In the genomic region with DNA sequence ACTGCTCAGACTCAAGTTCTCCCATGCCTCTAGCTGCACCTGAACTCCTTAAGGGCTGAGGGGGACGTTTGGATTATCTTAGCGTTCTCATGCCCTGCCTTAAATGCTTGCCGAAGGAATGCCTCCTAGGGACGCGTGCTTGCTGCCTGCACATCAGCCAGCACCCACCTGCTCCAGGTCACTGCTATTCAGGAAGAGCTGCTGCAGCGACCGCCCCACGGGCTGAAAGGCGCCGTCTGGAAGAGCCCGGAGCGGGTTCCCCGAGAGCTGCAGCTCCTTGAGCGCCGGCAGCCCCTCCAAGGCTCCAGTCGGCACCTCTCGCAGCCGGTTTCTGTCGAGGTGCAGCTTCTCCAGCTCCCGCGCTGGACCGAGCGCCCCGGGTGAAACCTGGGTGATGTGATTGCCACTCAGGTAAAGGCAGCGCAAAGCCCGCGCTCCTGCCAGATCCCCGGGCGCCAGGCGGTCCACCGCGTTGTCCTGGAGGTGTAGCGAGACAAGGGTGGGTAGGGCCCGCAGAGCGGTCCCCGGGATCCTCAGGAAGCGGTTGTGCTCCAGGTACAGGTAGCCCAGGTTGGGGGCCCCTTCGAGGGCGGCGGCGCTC, we compare ENCODE assay signal across 8 mouse cellular contexts. TPM values are rescaled to one million over a fixed set of nuclear protein-coding genes. Genes with fewer than 3 reads are reported as not detected.
DNase-seq lines count a peak whose midpoint lies in the region; ATAC-seq and TF ChIP-seq lines count a peak whose summit lies in the region.

No protein-coding gene starts in this region.

- 1% methylated on average over 41 of the region's 41 CpGs for WGBS in kidney, postnatal 0 days
- 5% methylated on average over 41 of the region's 41 CpGs for WGBS in embryonic facial prominence, embryonic 10.5 days
- 4% methylated on average over 41 of the region's 41 CpGs for WGBS in hindbrain, embryonic 15.5 days
- 3% methylated on average over 38 of the region's 41 CpGs for whole genome bisulfite sequencing in midbrain, postnatal 0 days

- no peak; the same call in 1 of the 2 replicates for ATAC-seq in kidney, postnatal 0 days (replicated peaks; ENCODE audit: low FRiP score, low read depth)
- no peak; the same call in 1 of the 2 replicates for ATAC-seq in hindbrain, embryonic 15.5 days (ENCODE audit: low FRiP score, low read depth)
- peak; percentile 15; the same call in 1 of the 2 replicates for ATAC-seq in midbrain, postnatal 0 days (ENCODE audit: low FRiP score)
- ATAC-seq in cerebellum, adult (ENCODE audit: insufficient number of reproducible peaks, low FRiP score, low TSS enrichment): no peak

- DNase-seq in kidney, postnatal 0 days (ENCODE audit: low spot score): no peak
- DNase-seq in kidney, adult 18-20 months: no peak
- DNase-seq in embryonic facial prominence, embryonic 10.5 days (ENCODE audit: low spot score): no peak
- no peak for DNase-seq in midbrain, postnatal 0 days (ENCODE audit: low spot score)
- no peak for DNase-seq in retina, embryonic 14.5 days (ENCODE audit: low spot score)
- no peak for DNase-seq in layer of hippocampus, adult 9-10 months (ENCODE audit: low spot score)

- no peaks in the 10 kb centered on the region for H3K9me3 ChIP-seq in kidney, postnatal 0 days (replicated peaks; ENCODE audit: low read length)
- H3K9me3 ChIP-seq in embryonic facial prominence, embryonic 10.5 days: no peaks in the 10 kb centered on the region
- no peaks in the 10 kb centered on the region for H3K9me3 ChIP-seq in hindbrain, embryonic 15.5 days
- H3K9me3 ChIP-seq in midbrain, postnatal 0 days (ENCODE audit: low read length): no peaks in the 10 kb centered on the region

- peak overlapping the region; percentile 19; the same call in 1 of the 2 replicates for H3K27ac ChIP-seq in kidney, postnatal 0 days
- peak overlapping the region; percentile 83; the same call in 1 of the 2 replicates for H3K27ac ChIP-seq in embryonic facial prominence, embryonic 10.5 days (replicated peaks)
- peak overlapping the region; percentile 72 for H3K27ac ChIP-seq in hindbrain, embryonic 15.5 days (replicated peaks)
- H3K27ac ChIP-seq in midbrain, postnatal 0 days (ENCODE audit: low read depth, low read length): peak overlapping the region; percentile 81

- peak overlapping the region; percentile 78 for H3K9ac ChIP-seq in kidney, postnatal 0 days (ENCODE audit: low read depth, low read length)
- H3K9ac ChIP-seq in hindbrain, embryonic 15.5 days: peak overlapping the region; percentile 82
- H3K9ac ChIP-seq in midbrain, postnatal 0 days (replicated peaks; ENCODE audit: low read length, poor library complexity, severe bottlenecking): peak overlapping the region; percentile 94

- TF ChIP-seq CTCF in kidney, postnatal 0 days (IDR thresholded peaks at IDR 0.05; ENCODE audit: low read depth): no peak
- no peak for TF ChIP-seq CTCF in midbrain, postnatal 0 days (IDR thresholded peaks at IDR 0.05)

- peak overlapping the region; percentile 98 for H3K4me2 ChIP-seq in kidney, postnatal 0 days (ENCODE audit: low read length)
- peak overlapping the region; percentile 87 for H3K4me2 ChIP-seq in hindbrain, embryonic 15.5 days
- H3K4me2 ChIP-seq in midbrain, postnatal 0 days (ENCODE audit: low read depth, low read length, poor library complexity, severe bottlenecking): peak overlapping the region; percentile 91

- peaks cover 14% of the 10 kb centered on the region for H3K27me3 ChIP-seq in kidney, postnatal 0 days (ENCODE audit: insufficient read depth, low read length)
- peaks cover 62% of the 10 kb centered on the region for H3K27me3 ChIP-seq in embryonic facial prominence, embryonic 10.5 days (replicated peaks; ENCODE audit: low read depth, poor library complexity, severe bottlenecking)
- H3K27me3 ChIP-seq in hindbrain, embryonic 15.5 days: peaks cover 25% of the 10 kb centered on the region
- no peaks in the 10 kb centered on the region for H3K27me3 ChIP-seq in midbrain, postnatal 0 days (ENCODE audit: insufficient read depth, low read length)

- H3K4me1 ChIP-seq in kidney, postnatal 0 days (replicated peaks; ENCODE audit: insufficient read depth, low read length): peaks cover 16% of the 10 kb centered on the region; the same call in 1 of the 2 replicates
- H3K4me1 ChIP-seq in embryonic facial prominence, embryonic 10.5 days: peaks cover 27% of the 10 kb centered on the region
- peaks cover 32% of the 10 kb centered on the region for H3K4me1 ChIP-seq in hindbrain, embryonic 15.5 days (replicated peaks)
- peaks cover 18% of the 10 kb centered on the region; the same call in 1 of the 2 replicates for H3K4me1 ChIP-seq in midbrain, postnatal 0 days (ENCODE audit: insufficient read depth, low read length)

- peak overlapping the region; percentile 52 for H3K4me3 ChIP-seq in kidney, postnatal 0 days (replicated peaks; ENCODE audit: low read depth, low read length)
- H3K4me3 ChIP-seq in embryonic facial prominence, embryonic 10.5 days: peak overlapping the region; percentile 76
- peak overlapping the region; percentile 51 for H3K4me3 ChIP-seq in hindbrain, embryonic 15.5 days
- H3K4me3 ChIP-seq in midbrain, postnatal 0 days (ENCODE audit: low read depth, low read length): peak overlapping the region; percentile 58

- H3K36me3 ChIP-seq in kidney, postnatal 0 days (ENCODE audit: insufficient read depth, low read length): no peaks in the 10 kb centered on the region
- peaks cover 9% of the 10 kb centered on the region for H3K36me3 ChIP-seq in embryonic facial prominence, embryonic 10.5 days (replicated peaks)
- H3K36me3 ChIP-seq in hindbrain, embryonic 15.5 days: 0 out of 2 replicates have a peak, but pooled peaks cover 4% of the 10 kb centered on the region
- H3K36me3 ChIP-seq in midbrain, postnatal 0 days (ENCODE audit: insufficient read depth, low read length): peaks cover 16% of the 10 kb centered on the region

RNA-seq across cellular contexts. Expression of a gene that starts 3.6 kb away (rescaled TPM):
- 5.3 and 6.4 TPM in 2 replicates for polyA plus RNA-seq in kidney, postnatal 0 days (2015; fragmentation: Nextera tagmentation; extraction: Ambion mirVana)
- 1.5 and 1.7 TPM in 2 replicates for polyA plus RNA-seq in embryonic facial prominence, embryonic 10.5 days (2016; fragmentation: Nextera tagmentation; extraction: Ambion mirVana)
- polyA plus RNA-seq in hindbrain, embryonic 15.5 days (2015; fragmentation: Nextera tagmentation; extraction: Ambion mirVana): 33.8 and 38.2 TPM in 2 replicates
- total RNA-seq in midbrain, postnatal 0 days (2014; rRNA removed): 44.6 and 61.5 TPM in 2 replicates
- 63.9 and 65.6 TPM in 2 replicates for polyA plus RNA-seq in midbrain, postnatal 0 days (2015; fragmentation: Nextera tagmentation; extraction: Ambion mirVana)

RNA-seq across cellular contexts. Expression of a gene that starts 29.8 kb away (rescaled TPM):
- polyA plus RNA-seq in kidney, postnatal 0 days (2015; fragmentation: Nextera tagmentation; extraction: Ambion mirVana): 13.5 and 16.5 TPM in 2 replicates
- 35.3 and 45.0 TPM in 2 replicates for polyA plus RNA-seq in embryonic facial prominence, embryonic 10.5 days (2016; fragmentation: Nextera tagmentation; extraction: Ambion mirVana)
- polyA plus RNA-seq in hindbrain, embryonic 15.5 days (2015; fragmentation: Nextera tagmentation; extraction: Ambion mirVana): 27.6 and 32.7 TPM in 2 replicates
- 26.6 and 28.4 TPM in 2 replicates for total RNA-seq in midbrain, postnatal 0 days (2014; rRNA removed)
- polyA plus RNA-seq in midbrain, postnatal 0 days (2015; fragmentation: Nextera tagmentation; extraction: Ambion mirVana): 27.0 and 28.9 TPM in 2 replicates

RNA-seq across cellular contexts. Expression of a gene that starts 51.4 kb away (rescaled TPM):
- 26.5 TPM in 2 replicates for polyA plus RNA-seq in kidney, postnatal 0 days (2015; fragmentation: Nextera tagmentation; extraction: Ambion mirVana)
- polyA plus RNA-seq in embryonic facial prominence, embryonic 10.5 days (2016; fragmentation: Nextera tagmentation; extraction: Ambion mirVana): 50.3 and 52.0 TPM in 2 replicates
- 47.6 and 49.8 TPM in 2 replicates for polyA plus RNA-seq in hindbrain, embryonic 15.5 days (2015; fragmentation: Nextera tagmentation; extraction: Ambion mirVana)
- 147 and 154 TPM in 2 replicates for total RNA-seq in midbrain, postnatal 0 days (2014; rRNA removed)
- polyA plus RNA-seq in midbrain, postnatal 0 days (2015; fragmentation: Nextera tagmentation; extraction: Ambion mirVana): 43.9 TPM in 2 replicates

RNA-seq across cellular contexts. Expression of a gene that starts 51.9 kb away (rescaled TPM):
- polyA plus RNA-seq in kidney, postnatal 0 days (2015; fragmentation: Nextera tagmentation; extraction: Ambion mirVana): 33.9 and 39.7 TPM in 2 replicates
- polyA plus RNA-seq in embryonic facial prominence, embryonic 10.5 days (2016; fragmentation: Nextera tagmentation; extraction: Ambion mirVana): 161 and 173 TPM in 2 replicates
- polyA plus RNA-seq in hindbrain, embryonic 15.5 days (2015; fragmentation: Nextera tagmentation; extraction: Ambion mirVana): 154 and 157 TPM in 2 replicates
- 154 and 183 TPM in 2 replicates for total RNA-seq in midbrain, postnatal 0 days (2014; rRNA removed)
- polyA plus RNA-seq in midbrain, postnatal 0 days (2015; fragmentation: Nextera tagmentation; extraction: Ambion mirVana): 142 and 146 TPM in 2 replicates

Comparison
In these comparisons a context has a peak if more than half of its experiments do, and no peak if none do; other contexts are left out.
1. H3K27ac ChIP-seq: peak in every context shown above with its lines; median percentile 83 in embryonic facial prominence, embryonic 10.5 days; 81 in midbrain, postnatal 0 days; 72 in hindbrain, embryonic 15.5 days; 19 in kidney, postnatal 0 days.